Mouse (Mus musculus) frontal cortex, postnatal 14 days (tissue): ENCODE results near the gene Urb2.
A peak's percentile ranks its signal among the peaks of the same experiment; 100 is the strongest.

Experiments
- DNase-seq, 2 experiments: peaks; one replicate each; pipeline ENCODE4 v3.0.0; 2022; ENCODE audit warnings: low spot score in 2 of 2

Gene Urb2

DNA sequence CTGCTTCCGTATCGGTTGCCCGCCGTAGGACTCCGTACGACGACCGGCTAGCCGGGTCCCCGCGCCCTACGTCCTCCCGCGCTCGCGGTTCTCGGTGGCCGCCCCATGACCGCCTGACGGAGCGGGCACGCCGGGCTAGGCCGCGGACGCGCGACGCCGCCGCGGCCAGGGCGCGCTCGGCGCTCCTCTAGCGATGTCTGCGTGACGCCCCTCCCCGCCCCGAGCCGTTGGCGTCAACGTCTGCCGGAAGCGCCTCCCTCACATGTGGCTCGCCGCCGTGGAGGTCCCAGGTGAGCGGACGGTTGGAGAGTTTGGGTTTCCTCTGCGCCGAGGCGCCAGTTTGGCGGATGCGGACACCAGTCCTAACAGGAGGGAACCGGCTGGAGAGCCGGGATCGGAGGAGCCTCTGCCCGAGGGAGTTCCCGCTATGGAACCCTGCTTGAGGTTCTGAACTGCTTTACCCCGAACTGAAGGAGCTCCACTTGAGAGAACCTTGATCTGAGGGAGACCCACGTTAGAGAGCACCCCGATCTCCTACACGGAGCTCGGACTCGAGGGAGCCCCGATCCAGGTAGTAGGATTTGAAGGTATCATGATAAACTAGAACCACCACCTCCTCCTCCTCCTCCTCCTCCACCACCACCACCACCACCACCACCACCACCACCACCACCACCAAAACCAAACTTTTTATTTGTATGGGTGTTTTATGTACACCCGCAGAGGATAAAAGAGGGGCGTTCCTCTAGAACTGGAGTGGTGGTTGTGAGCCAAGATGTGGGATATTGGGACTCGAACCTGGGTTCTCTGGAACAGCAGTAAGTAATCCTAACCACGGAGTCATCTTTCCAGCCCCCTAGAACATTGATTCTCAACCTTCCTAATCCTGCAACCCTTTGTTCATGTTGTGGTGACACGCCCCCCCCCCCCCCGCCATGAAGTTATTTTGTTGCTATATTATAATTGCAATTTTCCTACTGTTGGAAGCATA, at the start of gene Urb2, which contains the start of gene Taf5l:
Gene Urb2, plus strand, starts transcription at position 272 of the 991 bp plus-strand sequence.
Gene Taf5l, minus strand, starts transcription at position 161 of the 991 bp plus-strand sequence.
- peak; percentile 81 to 89 for DNase-seq

- DNase-seq, result no peak
These were observed 47.8 kb upstream of the Urb2 start for GRCm38 (mm10) chr8:123973495-123973894.

GRCm38 (mm10) chr8:123977499-123977898, 43.8 kb upstream of the Urb2 start:
- DNase-seq, result no peak

DNA sequence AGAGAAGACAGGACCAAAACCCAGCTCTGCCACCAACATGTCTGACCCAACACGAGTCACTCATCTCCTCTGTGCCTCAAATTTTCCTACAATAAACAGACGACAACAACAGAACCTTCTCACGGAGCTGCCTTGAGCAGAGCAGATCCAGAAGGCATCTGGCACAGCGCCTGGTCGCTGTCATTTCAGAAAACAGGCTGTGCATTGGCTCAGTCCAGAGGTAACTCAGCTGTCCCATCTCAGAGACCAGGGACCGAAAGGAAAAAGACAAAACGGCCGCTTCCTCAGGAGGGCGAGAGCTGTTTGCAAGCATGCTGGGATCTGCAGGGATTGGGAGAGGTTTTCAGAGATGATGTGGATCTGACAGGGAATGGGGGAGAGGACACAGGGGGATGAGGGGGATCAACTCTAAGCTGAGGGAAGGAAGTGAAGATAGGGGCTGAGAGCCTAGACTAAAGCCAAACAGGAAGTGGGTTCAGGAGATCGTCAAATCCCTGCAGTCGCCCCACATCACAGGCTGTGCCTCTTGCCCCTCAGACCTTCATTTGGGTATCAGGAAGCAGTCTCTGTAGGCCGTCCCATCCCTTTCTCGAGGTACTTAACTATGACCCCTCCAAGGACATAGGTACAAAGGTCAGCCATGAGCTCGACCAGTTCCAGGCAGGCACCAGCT, 43.0 kb upstream of the Urb2 start:
- no peak for DNase-seq

GRCm38 (mm10) chr8:123978926-123979325, 42.4 kb upstream of the Urb2 start:
- DNase-seq, result no peak

GRCm38 (mm10) chr8:123980239-123980638, 41.1 kb upstream of the Urb2 start:
- no peak for DNase-seq

DNA sequence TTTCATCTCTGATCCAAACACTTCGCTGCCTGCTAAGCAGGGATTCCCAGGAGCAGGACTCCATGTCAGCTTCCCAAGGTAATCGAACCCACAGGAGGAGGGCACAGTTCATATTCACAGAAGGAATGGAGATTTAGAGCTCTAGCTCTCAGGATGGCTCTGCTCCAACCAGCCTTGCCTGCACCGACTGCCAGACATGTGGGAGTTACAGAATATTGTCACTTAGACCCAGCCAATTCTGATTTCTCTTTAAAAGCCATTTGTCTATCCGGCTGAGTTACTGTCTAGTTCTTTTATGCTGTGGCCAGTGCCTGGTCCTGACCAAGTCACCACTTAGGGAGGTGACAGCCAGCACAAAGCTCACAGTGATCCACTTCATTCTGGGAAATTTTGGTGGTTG, 39.6 kb upstream of the Urb2 start:
- peak in 1 of 2 experiments; percentile 14 for DNase-seq

DNA sequence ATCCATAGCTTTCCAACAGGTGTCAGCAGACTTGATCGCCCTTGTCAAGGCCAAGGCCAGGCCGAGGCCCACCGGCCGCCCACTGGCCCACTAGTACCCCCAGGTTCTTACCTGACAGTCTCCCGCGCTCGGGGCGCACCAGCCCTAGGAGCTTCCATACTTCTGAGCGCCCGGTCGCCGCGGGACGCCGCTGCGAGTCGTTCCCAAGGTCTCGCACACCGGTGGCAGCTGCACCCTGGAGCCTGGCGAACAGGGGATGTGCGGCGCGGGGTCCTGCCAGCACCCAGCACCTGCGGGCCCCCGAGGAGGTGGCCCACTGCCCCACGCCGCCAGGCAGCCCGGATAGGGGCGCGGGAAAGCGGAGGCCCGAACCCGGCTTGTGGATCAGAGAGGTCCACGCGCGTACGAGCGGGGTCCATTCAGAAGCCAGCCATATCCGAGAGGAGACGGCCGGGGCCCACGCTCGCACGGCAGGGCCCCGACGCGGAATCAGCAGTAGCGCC, 39.0 kb upstream of the Urb2 start:
- peak in 1 of 2 experiments; percentile 28 for DNase-seq

GRCm38 (mm10) chr8:123982826-123983400, 38.4 kb upstream of the Urb2 start, which contains the start of gene Abcb10:
Abcb10 (minus strand) TSS chr8:123983122.
- DNase-seq, result peak; percentile 64 to 71

- DNase-seq, result no peak
These were observed 32.7 kb upstream of the Urb2 start for GRCm38 (mm10) chr8:123988605-123989038.

GRCm38 (mm10) chr8:123989128-123989527, 32.2 kb upstream of the Urb2 start:
- no peak for DNase-seq

- DNase-seq, result no peak
These were observed 30.8 kb upstream of the Urb2 start for GRCm38 (mm10) chr8:123990277-123991049.

- no peak for DNase-seq
These were observed 28.7 kb upstream of the Urb2 start for GRCm38 (mm10) chr8:123992587-123992986.

DNA sequence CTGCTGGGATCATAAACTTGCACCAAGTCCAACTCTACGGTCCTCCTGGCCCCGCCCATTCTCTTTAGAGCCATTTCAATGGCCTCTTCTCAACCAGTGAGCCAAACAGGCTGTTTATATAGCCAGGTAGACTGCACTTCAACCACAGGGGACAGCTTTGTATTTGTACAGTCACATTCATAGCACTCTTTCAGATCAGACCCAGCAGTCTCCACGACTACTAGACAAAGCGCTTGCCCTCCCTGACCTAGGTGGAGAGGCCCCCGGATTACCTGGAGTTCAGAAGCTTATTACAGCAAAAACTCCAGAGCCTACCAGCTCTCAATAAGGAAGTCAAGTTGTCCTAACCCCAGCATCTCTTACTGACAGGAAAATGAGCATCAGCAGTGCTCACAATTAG, 27.7 kb upstream of the Urb2 start:
- no peak for DNase-seq

DNA sequence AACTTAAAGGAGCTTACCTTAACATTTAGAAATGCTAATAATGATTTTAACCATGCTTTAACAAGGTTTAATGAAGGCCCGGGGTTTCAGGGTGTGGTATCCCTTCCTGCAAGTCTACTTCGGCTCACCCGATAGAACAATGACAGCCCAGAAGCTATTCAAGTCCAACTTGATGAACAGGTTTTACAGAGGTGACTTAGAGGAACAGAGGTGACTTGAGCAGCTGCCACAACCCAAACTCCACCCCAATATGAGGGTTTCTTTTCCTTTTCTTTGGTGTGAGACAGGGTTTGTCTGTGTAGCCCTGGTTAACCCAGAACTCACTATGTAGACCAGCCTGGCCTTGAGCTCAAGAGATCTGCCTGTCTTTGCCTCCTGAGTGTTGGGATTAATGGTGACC, 27.3 kb upstream of the Urb2 start:
- no peak for DNase-seq

- DNase-seq, result no peak
These were observed 21.7 kb upstream of the Urb2 start for GRCm38 (mm10) chr8:123999568-123999967.

DNA sequence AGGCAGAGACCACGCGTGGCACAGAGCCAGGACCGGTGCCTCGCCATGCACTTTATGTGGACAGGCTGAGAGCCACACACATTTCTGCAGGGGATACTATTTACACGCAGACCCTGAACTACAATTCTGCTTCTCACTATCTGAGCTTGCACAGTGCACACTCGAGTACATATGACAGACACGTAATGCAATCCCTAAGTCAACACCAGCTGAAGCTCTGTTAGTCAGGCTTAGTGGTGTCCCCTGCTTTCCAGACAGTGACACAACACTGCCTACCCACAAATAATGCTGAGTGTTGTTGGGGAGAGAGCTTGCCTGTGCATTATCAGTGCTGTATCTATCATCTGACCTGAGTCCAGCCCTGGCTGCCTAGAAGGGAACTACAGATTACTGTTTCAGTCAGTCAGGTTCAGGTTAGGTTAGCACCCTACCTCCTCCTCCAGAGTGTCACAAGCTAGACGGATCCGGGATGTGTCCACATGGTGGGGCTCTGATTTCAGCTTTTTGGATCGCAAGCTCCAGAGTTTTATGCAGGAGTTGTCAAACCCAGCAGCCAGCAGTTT, 18.7 kb upstream of the Urb2 start:
- no peak for DNase-seq

GRCm38 (mm10) chr8:124007829-124008228, 13.5 kb upstream of the Urb2 start:
- DNase-seq, result no peak

- DNase-seq, result no peak
These were observed 9.7 kb upstream of the Urb2 start for GRCm38 (mm10) chr8:124011580-124011979.

GRCm38 (mm10) chr8:124011989-124012586, 9.2 kb upstream of the Urb2 start:
- no peak for DNase-seq
